Mouse (Mus musculus): Measurements from ENCODE around the gene Ddr2. TPM values are rescaled to one million over a fixed set of nuclear protein-coding genes. Genes with fewer than 3 reads are reported as not detected.
"Not testable (repeated sequence)": the region's sequence is repeated elsewhere in the genome, so short reads cannot be mapped to it uniquely, and the experiment has no call there.

Ddr2 gene
- total RNA-seq, 2 experiments from 2014 or later: 5.7 to 6.8 TPM

DNA sequence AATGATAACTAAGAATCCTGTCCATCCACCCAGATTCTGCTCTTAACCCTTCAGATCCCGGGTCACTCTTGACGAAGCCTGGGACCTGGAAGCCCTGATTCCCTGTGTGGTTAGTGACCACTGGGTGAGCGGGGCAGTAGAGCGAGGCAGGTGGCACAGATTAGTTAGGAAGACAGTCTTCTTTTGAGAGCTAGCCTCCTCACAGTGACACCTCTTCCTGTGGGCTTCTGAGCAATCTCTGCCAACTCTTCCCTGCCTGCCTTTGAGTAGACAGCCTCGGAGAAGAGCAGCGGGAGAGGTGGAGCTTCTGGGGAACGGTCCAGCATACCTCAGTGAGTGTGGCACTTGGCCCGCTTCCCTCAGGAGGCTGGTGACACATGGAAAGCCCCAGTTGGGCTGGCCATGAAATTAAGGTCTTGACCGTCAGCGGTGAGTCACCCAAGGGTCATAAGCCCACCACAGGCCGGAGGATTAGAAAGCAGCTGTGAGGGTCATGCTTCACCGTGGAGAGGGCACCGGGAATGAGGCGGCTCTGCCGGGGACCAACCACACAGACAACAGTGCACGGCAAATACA, 1.2 kb upstream of the Ddr2 start:
- no peak for DNase-seq (ENCODE audit: low spot score in 2 of 2)
- intact Hi-C loops (cut with DNase I): no loop called here

DNA sequence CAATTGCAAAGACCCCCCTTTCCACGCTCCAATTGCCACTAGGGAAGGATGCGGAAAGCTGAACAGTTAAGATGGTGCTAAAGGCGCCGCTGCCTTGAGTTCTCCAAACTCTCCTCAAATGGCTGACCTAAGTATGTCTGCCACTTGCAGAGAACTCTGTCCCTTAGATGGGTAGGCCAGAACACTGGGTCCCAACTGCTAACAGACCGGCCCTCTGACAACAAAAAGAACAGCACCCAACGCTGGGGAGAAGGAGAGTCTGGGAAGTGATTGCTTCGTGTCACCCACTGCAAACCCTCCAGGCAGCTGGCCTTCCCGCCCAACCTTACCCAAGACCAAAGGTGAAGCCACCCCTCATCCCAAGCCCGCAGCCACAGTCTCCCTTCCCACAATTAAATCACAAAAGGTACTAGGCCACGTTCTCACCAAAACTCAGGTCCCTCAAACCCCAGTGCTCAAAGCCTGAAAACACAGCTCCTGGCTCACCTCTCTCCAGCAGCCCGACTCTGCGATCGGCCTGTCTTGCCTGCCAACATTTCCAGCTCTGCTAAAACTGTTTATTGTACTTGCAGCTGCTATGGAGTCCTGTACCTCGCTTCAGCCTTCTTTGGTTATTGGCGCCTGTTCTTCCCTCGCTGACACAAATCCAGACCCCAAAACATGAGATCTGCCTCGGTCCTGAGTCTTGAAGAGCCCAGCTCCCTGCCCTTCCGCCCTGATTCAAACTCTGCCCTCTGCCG, 616 bp downstream of the Ddr2 start:
- intact Hi-C loops (cut with DNase I): no loop called here

DNA sequence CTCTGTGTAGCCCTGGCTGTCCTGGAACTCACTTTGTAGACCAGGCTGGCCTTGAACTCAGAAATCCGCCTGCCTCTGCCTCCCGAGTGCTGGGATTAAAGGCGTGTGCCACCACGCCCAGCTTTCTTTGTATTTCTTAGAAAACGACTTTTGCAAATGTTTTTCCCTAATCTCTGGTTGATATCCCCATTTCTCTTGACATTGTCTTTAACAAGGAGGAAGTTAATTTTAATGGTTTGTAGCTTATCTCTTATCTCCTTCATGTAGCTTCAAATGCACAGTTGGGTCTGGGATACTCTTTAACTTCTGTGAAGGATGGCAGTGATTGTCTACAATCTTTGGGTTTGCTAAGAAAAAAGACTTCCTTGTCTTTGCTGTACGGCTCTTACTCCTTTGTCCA, 7.7 kb downstream of the Ddr2 start:
- DNase-seq (ENCODE audit: low spot score in 2 of 2); intact Hi-C loops (cut with DNase I): not testable (repeated sequence)

More for the DNA sequence above, 616 bp downstream of the Ddr2 start:
- no peak for DNase-seq (ENCODE audit: low spot score in 2 of 2)

DNA sequence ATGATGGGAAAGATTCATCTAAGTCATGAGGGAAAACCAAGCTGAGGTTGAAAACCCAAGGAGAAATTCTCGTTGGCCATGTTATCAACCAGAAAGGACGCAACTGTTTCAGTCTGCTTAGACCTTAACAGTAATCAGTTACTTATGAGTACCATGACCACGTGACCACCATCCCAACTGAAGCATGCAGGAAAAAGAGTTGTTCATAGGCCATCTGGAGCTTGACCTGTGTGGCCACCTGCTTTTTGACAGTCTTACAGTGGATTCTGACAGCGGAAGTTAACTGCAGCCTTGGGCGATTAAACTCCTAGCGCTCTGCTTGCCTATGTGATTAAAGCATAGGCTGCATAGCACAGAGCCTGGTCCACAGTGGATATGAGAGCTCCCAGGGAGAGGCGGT, 23.9 kb downstream of the Ddr2 start:
- no peak for DNase-seq (ENCODE audit: low spot score in 2 of 2)

DNA sequence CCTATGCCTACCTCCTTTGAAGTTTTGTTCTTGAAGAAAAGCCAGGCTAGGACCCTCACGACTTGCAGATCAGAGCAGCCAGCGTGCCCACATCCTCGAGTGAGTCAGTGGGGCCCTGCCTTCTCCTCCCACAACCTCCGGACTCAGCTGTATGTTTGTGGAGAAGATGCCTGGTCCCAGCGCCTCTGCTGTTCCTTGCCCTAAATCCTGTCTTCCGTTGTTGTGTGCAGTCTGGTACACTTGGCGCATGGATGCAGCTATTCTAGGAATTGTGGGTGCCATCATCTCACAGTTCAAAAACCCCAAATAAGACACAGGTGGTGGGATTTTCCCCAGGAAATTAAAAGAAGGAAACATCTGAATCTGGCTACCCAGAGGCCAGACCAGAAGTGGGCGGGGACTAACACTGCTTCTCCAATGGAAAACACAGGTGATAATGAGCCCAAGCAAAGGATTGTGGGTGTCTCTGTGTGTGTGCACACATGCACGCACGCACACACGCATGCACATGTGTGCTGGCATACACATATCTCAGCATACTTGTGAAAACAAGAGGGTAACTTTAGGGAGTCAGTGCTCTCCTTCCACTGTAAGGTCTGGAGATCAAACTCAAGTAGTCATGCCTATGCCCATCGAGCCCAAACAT, 26.3 kb downstream of the Ddr2 start:
- intact Hi-C loops (cut with DNase I): no loop called here
- DNase-seq (ENCODE audit: low spot score in 2 of 2): peak; percentile 3 to 85

More for the DNA sequence above, 23.9 kb downstream of the Ddr2 start:
- intact Hi-C loops (cut with DNase I): no loop called here

DNA sequence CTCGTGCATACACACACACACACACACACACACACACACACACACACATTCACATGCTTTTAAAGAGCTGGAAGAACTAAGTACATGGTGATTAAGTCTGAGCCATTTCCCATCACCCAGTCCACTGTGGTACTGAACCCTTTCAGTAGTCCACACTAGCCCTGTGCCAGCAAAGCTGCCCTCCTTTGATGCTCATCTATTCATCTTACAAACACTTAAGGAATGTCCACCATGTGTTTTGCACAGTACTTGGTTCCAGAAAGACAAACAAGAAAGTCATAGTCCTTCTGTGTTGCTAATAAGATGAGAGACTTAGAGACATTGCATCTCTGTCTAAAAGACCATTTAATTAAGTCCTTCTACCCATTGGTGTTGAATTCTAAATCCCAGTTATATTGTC, 29.7 kb downstream of the Ddr2 start:
- intact Hi-C loops (cut with DNase I): no loop called here
- no peak for DNase-seq (ENCODE audit: low spot score in 2 of 2)

DNA sequence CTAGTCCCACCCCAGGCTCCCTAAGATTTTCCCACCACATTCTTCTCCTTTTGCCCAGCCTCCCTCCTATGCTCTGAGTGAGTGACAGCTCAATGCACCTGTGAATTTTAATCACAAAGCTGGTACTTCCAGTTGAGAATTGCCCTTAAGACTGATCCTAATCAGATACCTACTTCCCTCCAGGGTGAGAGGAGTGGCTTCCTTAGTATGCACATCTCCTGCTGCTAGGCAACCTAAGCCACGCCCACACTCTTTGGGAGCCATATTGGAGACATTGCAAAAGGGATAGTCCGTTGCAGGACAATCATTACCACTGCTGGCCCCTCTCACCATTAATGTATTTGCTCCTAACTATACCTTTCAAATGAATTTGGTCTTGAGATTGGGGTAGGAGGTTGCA, 31.1 kb downstream of the Ddr2 start:
- no peak for DNase-seq (ENCODE audit: low spot score in 2 of 2)
- intact Hi-C loops (cut with DNase I): no loop called here

DNA sequence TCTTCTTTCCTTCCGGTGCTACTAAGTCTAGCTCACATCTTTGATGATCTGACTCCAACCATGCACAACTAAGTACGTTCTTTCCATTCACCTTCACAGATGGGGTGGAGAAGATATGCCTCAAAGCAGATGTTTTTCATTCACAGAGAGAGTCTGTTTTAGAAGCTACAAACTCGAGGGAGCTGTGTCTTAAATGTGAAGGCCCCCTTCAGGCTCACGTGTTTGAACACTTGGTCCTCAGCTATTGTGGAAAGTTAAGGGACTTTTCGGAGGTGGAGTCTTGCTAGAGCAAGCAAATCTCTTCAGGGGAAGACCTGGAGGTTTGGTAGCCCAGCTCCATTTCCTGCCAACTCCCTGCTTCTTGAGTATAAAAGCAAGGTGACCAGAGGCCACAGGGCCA, 34.2 kb downstream of the Ddr2 start:
- no peak for DNase-seq (ENCODE audit: low spot score in 2 of 2)
- intact Hi-C loops (cut with DNase I): no loop called here

DNA sequence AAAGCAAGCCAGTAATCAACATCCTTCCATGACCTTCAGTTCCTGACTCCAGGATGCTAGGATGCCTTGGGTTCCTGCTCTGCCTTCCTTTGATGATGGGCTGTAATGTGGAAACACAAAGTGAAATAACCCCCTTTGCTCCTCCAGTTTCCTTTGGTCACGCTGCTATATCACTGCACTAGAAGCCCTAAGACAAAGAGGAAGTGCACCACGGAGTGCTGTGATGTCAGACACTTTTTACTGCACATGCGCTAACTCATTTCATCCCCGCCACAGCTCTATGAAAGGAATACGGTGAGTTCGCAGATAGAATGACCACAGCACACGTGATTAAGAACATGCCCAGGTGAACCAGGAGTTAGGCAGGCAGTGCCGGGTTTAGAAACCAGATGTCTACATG, 36.8 kb downstream of the Ddr2 start:
- no peak for DNase-seq (ENCODE audit: low spot score in 2 of 2)
- intact Hi-C loops (cut with DNase I): no loop called here

DNA sequence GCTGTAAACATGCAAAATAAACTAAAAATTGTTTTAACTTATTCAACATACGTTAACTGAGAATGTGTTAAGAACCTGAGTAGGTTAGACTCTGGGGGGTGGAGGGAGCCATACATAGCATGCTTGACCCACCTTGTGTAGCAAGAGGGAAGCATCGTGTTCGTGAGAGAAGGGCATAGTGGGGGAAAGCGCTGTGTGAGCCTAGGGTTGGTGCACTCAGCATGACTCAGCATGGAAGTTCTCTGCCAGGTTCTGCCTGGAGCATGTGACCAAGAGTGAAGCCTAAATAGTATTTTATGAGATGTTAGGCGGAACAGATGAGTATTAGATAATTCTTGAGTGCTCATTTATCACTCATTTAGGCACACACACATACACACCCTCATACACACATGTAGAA, 41.4 kb downstream of the Ddr2 start:
- intact Hi-C loops (cut with DNase I): no loop called here
- no peak for DNase-seq (ENCODE audit: low spot score in 2 of 2)

DNA sequence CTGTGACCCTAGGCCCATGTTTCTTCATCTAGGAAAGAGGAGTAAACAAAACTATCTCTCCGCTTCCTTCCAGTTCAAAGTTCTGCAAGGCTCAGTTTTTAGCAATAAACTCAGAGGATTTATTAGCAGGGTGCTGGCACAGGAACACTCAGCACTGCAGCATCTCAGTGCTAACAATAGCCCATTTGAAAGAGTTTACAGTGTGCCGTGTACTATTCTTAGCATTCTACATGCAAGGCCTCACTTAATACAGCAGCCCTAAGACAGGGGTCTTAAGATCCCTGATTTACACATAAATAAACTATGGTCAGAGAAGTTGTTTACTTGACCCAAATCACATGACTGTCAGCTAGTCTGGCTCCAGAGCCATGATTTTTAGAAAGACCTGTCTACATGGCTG, 44.6 kb downstream of the Ddr2 start:
- DNase-seq (ENCODE audit: low spot score in 2 of 2): no peak
- intact Hi-C loops (cut with DNase I): no loop called here

DNA sequence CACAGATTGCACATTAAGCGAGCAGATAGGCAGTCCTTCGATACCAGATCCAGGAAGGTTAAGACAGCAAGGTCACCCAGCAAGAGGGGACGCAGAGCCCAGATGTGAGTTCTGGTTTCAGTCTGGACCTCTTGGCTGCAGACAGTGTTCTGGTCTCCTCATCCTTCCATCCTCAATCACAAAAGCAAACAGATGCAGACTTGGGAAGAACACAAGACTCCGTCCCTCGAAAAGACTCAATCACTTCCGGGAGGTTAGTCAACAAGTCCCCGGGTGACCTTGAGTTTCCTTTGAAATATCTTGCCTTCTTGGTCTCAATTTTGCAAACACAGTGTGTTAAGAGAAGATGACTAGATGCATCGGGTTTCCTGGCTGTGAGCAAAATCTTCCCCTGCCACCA, 45.6 kb downstream of the Ddr2 start:
- no peak for DNase-seq (ENCODE audit: low spot score in 2 of 2)
- intact Hi-C loops (cut with DNase I): no loop called here

DNA sequence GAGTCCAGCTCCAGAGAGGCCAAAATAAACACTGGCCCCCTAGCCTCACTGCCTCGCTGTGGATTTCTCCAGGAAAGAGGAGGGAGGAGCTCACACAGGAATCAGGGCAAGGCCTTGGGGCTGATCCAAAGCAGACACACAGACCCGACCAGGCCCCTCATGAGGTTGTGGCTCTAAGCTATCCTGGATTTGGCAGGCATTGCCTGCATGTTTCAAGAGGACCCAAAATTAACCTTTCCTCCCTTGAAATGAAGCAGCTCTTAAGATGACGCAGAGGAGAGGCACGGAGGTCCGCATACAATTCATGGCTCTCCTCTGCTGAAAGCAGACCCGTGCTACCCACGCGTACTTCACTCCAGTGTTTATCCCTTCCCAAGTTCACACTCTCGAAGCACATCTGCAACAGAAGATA, 46.5 kb downstream of the Ddr2 start:
- intact Hi-C loops (cut with DNase I): no loop called here
- no peak for DNase-seq (ENCODE audit: low spot score in 2 of 2)

DNA sequence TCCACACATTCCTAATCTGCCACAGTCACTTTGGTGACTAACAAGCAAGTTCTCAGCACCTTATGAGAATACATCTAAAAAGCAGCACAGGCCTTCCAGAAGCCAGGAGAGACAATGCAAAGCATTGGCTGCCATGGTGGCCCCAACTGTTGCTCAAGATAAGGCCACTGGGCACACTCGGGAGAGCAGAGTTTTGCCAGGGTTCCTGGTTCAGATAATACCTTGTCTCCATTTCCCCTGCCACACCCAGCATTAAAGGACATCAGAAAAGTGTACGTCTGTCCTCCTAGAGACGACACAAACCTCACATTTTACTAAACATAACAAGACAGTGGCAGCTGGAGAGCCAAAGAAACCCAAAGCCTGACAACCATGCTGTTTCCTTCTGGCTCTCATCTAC, 50.3 kb downstream of the Ddr2 start:
- no peak for DNase-seq (ENCODE audit: low spot score in 2 of 2)
- intact Hi-C loops (cut with DNase I): no loop called here

DNA sequence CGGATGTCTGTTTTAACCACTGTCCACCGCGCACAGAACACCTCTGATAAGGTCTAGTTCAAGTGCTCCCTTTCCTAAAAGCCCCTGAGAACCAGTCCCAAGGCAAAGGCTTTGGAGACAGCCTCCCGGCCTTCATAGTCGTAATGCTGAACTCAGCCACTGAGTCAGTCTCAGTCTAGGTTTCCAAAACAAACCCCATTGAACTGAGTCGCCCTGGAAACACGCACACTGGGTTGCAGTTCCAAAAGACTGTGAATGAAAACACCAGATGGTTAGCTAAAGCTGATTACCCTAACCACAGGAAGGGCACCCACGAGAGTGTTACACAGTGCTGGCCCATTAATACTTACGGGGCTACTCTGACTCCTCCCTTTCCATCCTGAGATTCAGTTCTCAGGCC, 51.2 kb downstream of the Ddr2 start:
- peak in 1 of 2 experiments; percentile 21 for DNase-seq (ENCODE audit: low spot score in 2 of 2)
- intact Hi-C loops (cut with DNase I): no loop called here

DNA sequence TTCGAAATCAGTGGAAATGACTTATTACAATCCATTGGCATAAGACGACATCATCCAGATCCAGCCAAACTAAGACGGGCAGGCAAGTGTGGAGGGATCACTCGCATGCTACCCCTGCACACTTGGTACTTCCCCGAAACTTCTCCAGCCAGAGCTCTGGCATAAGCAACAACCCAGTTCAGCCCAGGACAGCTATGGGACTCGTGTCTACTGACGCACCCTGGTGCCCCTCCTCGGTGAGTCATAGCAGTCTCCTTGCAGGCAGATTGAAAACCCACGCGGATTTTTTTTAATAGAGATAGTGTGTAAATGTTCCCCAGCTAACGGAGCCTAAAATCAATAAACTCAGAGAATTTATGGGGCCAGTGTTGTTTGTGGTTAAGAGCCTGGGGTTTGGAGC, 52.5 kb downstream of the Ddr2 start:
- intact Hi-C loops (cut with DNase I): no loop called here
- peak in 1 of 2 experiments; percentile 31 for DNase-seq (ENCODE audit: low spot score in 2 of 2)

DNA sequence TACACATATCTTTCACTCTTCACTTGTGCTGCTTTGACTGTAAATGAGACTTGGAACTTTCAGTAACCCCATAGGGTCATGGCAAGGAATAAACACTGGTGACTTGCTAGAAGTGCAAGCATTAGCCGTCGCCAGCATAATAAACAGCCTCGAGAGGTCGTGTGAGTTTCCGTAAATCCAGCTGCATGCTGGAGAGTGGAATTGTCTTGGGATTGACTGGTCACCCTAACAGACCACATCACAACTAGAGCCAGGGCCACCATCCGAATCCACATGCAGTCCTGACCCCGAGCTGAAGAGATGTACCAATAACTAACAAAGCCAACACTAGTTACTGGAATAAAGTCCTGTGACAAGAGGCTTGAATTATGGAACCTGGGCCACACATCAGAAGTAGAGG, 53.0 kb downstream of the Ddr2 start:
- intact Hi-C loops (cut with DNase I): no loop called here

DNA sequence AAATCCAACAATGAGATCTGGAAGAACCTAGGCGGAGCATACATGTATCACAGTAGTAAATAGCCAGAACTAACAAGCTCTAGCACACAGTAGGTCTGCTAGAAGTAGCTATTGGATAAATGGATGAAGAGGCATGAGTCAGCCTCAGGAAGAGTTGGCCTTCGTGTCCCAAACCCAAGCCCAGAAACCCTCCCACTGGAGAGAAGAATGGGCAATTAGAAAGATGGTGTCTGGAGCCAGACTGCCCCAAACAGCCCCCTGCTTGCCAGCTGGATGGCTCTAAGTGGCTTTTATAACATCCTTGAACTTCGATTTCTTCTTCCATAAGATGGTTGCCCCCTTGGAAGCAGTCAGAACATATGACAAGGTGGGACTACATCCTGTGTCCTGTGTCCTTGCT, 53.6 kb downstream of the Ddr2 start:
- DNase-seq (ENCODE audit: low spot score in 2 of 2): no peak
- intact Hi-C loops (cut with DNase I): no loop called here

More for the DNA sequence above, 53.0 kb downstream of the Ddr2 start:
- DNase-seq (ENCODE audit: low spot score in 2 of 2): no peak

DNA sequence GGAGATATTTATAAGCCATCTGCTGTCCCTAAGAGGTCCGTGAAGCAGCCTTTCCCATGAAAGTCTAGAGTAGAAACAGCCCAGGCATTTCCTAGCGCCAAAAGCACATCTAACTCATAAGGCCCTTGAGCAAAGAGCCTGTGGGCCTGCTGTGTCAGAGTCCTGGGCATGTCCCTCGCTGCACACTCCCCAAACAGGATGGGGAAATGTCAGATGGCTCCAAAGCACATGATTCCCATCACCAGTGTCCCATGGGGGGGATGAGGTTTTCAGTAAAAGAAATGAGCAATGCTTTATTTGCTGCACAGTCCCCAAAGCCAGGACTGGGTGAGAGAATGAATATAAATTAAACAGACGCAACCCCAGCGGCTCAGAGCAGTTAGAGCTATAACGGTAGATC, 54.3 kb downstream of the Ddr2 start:
- DNase-seq (ENCODE audit: low spot score in 2 of 2): no peak
- intact Hi-C loops (cut with DNase I): no loop called here

DNA sequence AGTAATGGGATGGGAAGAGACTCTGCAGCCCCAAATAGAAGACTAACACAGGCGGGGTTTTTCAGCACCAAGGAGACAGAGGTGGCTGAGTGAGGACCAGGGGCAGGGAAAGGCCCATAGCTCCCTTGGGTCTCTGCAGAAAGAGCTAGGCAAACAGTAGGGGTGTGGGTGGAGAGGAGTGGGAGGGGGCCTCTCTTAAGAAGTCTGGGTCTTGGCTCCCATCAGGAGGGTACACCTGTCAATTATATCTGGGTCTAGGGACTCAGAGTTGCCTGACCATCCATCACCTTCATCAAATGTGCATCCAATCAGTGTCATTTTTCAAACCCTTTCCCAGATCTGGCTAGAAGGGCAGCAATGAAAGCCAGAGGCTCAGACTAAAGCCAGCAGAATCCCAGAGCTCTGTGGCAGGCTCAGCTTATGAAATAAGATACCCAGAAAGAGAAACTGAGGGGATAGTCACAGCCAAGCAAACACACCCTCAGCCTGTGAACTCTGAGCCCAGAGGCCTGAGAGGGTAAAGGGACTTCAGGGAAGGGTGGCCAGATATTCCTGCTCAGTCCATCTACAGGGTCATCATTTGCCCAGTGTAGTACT, 58.0 kb downstream of the Ddr2 start:
- intact Hi-C loops (cut with DNase I): no loop called here
- no peak for DNase-seq (ENCODE audit: low spot score in 2 of 2)

DNA sequence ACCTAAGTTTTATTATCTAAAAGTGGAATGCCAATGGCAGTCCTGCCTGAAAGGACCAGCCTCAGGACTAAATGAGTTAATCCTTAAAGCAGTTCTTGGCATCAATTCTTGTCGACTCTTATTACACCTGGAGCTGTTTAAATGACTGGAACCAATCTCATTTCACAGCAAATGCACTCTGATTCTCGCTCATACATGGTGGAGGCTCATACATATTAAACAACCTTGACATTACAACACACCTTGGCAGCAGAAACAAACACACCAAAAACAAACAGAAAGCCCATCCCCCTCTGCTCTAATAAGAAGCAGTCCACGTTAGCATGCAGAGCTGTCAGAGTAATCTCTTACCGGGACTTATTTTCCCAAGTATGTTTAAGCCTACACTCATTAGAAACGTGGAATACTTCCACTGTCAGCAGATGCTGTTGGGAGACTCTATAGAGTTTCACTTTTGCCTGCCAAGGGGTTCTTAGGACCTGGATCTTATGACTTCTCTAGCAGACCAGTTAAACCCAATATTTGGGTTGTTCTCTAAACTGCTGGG, 58.9 kb downstream of the Ddr2 start:
- DNase-seq (ENCODE audit: low spot score in 2 of 2): no peak
- intact Hi-C loops (cut with DNase I): no loop called here
